Mouse (Mus musculus): ENCODE results near the gene Chrne.

Chrne gene

DNA sequence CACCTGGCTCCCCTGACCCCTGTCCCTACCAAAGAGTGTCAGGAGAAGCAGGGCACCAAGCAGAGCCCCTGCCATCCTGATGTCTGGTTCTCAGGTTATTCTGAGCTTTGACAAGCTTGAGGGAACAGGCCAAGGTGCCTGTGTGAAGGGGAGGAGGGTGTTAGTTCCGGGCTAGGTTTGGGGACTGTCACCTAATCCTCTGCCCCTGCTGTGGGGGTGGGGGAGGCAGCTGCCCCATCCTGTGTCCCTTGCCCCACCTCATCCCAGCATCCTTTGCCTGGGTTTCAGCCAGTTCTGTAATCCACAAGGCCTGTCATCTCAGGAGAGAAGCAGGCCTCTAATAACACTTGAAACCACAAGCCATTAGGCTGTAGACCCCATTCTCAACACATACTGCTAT lies at the start of gene Chrne:
Gene Chrne (minus strand): TSS at position 116 of the 400 bp plus-strand sequence.
- no peak for DNase-seq (ENCODE audit: low spot score)

DNA sequence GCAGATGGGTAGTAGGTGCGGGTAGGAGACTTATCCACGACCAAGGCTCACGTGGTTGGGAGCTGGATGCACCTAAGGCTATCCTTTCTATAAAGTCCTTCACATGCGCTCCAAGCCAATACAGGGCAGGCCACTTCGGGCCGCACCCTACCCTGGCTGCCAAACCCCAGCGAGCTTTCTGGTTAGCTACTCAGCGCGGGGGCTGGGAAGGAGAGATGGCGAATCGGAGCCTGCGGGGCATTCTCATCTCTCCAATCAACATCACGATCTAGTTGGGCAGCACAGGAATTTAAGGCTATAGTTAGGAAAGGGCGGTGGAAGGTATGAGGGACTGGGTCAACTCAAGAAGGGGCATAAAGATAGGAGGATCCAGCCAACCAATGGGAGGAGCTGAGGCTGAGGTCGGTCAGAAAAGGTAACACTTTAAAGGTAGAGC lies 49.3 kb upstream of the Chrne start:
- no peak for DNase-seq (ENCODE audit: low spot score)

GRCm38 (mm10) chr11:70667271-70668150 lies 48.5 kb upstream of the Chrne start:
- no peak for DNase-seq (ENCODE audit: low spot score)

DNA sequence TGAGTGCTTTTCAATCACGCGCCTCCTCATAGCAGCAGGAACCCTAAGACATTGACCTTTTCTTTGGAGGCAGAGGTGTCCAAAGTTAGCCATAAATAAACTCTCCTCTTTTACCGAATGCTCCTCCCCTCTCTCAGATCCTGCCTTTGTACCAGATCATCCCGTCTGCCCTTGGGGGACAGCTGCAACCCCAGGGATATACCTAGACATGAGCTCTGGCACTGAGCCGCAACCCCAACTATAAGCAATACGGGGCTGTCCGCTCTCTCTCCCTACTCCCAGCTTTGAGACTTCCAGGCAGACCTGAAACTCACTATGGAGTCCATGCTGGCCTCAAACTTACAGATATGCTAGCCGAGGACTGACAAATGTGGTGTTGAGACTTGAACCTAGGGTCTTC lies 47.7 kb upstream of the Chrne start:
- no peak for DNase-seq (ENCODE audit: low spot score)

- no peak for DNase-seq (ENCODE audit: low spot score)
Measured at GRCm38 (mm10) chr11:70664741-70665140, 45.7 kb upstream of the Chrne start.

- DNase-seq (ENCODE audit: low spot score): no peak
Measured at GRCm38 (mm10) chr11:70663957-70664356, 44.9 kb upstream of the Chrne start.

DNA sequence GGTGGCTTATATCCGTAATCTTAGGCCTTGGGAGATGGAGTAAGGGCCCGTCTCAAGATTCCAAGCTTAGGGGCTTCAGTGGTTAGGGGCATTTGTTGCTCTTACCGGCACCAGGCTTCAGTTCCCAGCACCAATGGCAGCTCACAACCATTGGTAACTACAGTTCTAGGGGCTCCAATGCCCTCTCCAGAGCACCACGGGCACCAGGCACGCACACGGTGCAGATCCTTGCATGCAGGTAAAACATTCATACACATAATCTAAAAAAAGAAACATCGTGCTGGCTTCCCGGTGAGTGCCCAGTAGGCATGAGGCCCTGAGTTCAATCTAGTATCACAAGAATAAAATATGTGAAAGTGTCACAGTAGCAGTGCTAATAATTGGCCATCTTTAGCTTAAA lies 44.1 kb upstream of the Chrne start:
- no peak for DNase-seq (ENCODE audit: low spot score)

DNA sequence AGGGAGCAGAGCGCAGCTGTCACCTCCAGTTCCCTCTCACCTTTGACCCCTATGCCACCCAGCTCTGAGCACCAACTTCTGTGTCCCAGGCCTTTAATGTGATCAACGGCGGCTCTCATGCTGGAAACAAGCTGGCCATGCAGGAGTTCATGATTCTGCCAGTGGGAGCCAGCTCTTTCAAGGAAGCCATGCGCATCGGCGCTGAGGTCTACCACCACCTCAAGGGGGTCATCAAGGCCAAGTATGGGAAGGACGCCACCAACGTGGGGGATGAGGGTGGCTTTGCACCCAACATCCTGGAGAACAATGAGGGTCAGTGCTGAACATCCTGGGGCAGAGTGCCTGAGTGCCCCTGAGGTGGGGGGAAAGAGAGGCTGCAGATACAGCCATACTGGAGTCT lies 41.6 kb upstream of the Chrne start:
- no peak for DNase-seq (ENCODE audit: low spot score)

DNA sequence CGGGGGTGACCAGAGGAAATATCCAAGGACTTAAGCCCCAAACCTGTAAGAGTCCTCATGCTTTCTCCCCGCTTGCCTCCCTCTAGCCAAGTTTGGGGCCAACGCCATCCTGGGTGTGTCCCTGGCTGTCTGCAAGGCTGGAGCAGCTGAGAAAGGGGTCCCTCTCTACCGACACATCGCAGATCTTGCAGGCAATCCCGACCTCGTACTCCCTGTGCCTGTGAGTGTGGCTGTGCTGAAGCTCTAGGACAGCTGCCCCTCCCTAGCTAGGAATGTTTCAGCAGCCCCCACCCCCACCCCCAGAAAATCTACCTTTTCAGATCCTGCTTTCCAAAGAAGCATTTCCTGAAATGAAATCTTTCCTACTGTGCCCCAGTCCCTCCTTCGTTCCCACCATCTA lies 39.9 kb upstream of the Chrne start:
- DNase-seq (ENCODE audit: low spot score): no peak

DNA sequence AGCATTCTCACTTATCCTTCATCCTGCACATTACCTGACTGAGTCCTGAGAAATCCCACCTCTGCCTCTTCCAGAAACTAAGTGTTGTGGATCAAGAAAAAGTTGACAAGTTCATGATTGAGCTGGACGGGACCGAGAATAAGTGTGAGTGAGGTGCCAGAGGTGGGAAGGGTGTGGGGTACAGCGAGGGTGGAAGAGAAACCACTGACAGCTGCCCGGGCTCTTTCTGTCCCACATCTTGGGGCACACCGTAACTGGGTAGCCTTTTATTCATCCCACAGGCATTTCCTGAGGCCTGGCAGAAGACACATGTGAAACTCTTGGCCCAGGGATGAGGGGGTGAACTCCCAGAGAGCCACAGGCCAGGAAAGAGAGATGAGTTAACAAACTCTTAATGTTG lies 39.5 kb upstream of the Chrne start:
- no peak for DNase-seq (ENCODE audit: low spot score)

DNA sequence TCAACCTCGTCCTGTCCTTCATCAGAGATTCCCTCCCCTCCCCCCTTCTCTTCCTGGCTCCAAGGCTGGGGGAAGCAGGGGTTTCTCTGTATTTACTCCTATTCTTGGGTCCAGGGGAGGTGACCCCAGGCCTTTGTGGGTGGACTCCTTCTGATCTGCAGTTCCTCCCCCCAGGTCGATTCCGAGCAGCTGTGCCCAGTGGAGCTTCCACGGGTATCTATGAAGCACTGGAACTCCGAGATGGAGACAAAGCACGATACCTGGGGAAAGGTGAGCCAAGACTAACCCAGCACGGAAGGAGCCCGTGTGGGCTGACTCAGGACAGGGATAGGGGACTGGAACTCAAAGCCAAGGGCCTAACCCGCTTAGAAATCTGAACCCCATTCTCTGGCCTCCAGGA lies 39.0 kb upstream of the Chrne start:
- DNase-seq (ENCODE audit: low spot score): no peak

DNA sequence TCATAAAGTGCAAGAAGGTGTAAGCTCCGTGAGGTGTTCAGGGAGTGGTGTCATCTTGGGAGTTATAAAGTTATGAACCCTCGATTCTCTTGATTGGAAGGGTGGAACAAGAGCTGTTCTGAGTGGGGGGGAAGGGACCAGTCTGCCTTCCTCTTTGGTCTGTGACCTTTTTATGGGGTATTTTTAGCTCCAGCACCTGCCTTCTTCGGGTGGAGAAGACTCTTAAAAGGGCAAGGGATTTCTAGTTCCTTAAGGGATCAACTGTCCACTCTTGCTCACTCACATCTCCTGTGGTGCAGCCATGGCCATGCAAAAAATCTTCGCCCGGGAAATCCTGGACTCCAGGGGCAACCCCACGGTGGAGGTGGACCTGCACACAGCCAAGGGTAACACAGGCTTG lies 38.6 kb upstream of the Chrne start:
- DNase-seq (ENCODE audit: low spot score): no peak

- no peak for DNase-seq (ENCODE audit: low spot score)
Measured at GRCm38 (mm10) chr11:70656964-70657363, 37.9 kb upstream of the Chrne start, which contains the start of gene Eno3. Gene Eno3 (plus strand): TSS chr11:70657202.

DNA sequence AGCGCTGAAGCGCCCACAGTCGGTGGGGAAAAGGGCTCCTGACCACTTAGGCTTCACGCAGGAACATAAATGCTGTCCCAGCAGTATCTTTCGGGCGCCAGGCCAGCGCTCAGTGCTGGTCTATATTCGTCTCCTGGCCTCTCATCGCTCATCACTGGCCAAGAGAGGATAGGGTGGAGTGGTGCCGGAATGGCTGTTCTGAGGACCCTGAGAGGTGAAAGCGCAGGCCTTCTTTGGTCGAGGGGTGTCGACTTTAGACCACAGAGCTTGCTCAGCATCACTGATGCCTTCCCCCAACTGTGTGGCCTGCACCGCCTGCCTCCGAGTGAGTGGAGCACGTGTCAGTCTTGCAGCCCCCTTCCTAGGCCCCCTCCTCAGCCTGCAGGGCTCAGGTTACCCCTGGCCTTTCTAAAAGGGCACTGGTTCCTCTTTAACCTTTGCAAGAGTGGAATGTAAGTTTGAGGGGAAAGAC lies 37.5 kb upstream of the Chrne start:
- DNase-seq (ENCODE audit: low spot score): no peak

DNA sequence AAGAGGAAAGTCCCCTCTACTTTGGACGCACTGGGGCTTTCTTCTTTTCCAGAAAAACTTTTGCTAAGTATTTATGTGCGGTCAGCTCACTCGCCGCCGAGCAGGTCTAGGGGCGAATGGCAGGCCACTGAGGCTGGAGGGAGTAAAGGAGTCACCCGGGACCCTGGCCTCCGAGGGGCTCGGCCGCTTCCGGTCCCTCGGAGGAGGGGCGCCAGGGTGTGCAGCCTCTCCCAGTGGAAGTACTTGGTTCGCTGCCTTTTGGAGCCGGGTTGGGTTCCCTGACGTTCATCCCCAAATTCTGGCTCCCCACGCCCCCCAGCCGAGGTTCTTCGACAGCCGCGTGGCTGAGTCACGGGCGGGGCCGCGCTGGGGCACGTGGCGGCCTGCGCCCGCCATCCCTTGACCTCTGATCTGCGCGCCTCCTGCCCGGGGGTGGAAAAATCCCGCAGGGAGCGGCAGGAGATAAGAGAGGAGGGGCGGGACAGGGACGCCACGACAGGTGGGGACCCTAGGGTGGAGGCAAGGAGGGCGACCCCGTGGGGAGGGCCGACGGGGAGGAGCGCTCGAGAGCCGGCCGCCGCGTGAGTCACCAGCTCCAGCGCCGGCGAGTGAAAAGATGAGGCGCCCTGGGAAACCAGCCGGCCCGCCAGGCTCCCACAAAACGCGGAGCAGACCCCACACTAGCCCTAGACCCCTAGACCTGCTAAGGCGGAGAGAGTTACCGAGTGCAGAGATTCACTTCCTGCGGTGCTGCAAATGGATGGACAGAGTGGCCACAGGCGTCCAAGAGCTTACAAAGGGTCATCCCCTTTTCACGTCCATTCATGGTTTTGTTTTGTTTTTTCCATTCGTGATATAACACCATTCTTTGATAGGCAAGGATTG lies 36.8 kb upstream of the Chrne start:
- no peak for DNase-seq (ENCODE audit: low spot score)

DNA sequence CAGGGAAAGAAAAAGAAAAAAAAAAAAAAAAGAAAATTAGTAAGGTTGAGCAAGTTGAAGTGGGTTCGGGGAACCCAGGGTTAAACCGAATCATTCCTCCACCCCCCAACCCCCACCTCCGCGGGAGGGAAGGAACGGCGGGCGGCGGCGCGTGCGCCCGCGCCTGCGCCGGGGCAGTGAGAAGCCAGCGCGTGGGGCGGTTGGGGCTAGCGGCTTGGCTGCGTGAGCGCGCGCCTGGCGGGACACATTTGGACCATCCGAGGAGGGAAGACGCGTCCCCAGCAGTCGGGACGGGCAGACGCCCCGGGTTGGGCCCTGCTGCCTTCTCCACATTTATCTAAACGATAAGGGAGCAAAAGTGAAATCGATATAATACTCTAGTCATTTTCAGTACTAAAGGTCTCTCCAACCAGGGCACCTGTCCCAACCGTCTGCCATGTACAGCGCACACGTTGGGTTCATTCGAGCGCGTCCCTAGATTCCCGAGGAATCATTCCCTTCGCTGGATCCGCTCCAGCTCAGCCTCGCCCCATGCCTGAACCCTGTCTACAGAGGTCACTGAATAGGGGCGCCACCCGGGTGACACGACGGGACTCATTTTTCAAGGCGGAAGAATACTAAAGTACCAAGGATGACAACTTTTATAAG lies 36.0 kb upstream of the Chrne start:
- DNase-seq (ENCODE audit: low spot score): no peak

- DNase-seq (ENCODE audit: low spot score): no peak
Measured at GRCm38 (mm10) chr11:70654198-70654922, 35.3 kb upstream of the Chrne start, which contains the start of gene Pfn1. Gene Pfn1 (minus strand): TSS chr11:70654644.

DNA sequence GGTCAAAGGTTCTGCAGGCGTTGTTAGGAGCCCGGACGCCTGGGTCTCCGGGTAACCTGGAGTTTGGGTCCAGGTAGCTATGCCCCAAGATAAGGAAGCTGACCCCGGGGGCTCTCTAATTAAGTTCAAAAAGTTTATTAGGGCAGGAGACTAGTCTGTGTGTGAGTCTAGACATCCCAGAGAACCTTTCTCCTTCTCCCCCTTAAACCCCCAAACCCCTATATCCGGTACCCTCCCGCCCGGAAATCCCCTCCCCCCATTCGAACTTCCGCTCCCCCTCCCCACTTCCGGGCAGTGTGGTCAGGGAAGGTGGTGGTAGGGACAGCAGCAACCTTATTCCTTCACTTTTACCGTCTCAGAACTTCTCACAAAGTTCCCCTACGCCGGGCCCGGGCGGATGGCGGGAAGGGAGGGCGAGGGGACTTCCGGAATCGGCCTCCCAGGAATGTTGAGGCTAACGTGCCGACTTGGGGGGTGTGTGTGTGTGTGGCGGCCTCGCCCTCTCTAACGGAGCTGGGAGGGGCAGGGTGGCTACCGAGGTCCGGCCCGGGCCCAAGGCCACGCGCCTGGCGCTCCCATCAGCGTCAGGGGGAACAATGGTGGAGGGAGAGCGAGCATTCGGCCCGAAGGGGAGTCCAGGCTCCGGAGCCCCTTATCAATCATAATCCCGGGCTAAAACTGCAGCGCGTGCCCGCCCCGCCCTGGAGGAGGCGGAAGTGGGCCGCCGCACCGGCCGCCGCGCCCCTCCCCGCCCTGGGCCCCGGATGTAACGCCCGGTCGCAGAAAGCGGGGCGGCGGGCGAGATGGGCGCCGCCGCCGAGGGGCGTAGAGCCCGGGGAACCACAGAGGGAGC lies 34.6 kb upstream of the Chrne start:
- no peak for DNase-seq (ENCODE audit: low spot score)

- no peak for DNase-seq (ENCODE audit: low spot score)
Measured at GRCm38 (mm10) chr11:70652884-70653344, 33.9 kb upstream of the Chrne start.

Data from layer of hippocampus, adult 9-10 months (tissue).